Mouse (Mus musculus): Measurements from ENCODE around the gene Rps3. TPM values are rescaled to one million over a fixed set of nuclear protein-coding genes. Genes with fewer than 3 reads are reported as not detected.

Gene Rps3
- polyA plus RNA-seq (2012; rRNA removed; ENCODE audit: low replicate concordance): 115 and 132 TPM in 2 replicates

DNA sequence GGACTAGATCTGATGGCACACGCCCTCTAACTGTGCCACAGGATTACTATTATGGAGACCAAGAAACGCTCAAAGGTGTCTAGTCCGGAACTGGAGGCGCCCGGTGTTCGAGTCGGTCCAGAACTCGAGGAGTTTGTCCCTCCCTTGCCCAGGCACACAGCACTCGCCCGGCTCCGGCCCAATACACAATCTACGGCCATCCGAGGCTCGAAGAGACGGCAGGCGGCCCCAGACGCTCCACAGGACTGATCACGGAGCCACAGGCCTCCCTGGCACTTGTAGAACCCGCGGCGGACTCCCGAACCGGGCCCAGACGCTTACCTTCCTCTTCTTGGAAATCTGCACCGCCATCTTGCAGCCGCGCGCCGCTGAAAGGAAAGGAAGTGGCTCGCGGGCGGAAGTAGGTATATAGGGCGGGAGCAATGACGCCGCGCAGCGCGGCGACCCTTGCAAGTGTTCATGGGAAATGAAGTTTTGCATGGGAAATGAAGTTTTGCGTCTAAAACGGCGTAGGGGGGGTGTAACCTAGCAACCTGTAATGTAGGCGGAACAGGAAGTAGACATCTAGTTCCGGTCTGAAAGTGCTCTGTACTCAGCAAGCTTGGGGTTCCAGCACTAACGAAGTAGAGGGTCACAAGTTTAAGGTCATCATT is at the start of gene Rps3:
TSS of gene Rps3 (minus strand) at position 468 of the 653 bp plus-strand sequence.

DNA sequence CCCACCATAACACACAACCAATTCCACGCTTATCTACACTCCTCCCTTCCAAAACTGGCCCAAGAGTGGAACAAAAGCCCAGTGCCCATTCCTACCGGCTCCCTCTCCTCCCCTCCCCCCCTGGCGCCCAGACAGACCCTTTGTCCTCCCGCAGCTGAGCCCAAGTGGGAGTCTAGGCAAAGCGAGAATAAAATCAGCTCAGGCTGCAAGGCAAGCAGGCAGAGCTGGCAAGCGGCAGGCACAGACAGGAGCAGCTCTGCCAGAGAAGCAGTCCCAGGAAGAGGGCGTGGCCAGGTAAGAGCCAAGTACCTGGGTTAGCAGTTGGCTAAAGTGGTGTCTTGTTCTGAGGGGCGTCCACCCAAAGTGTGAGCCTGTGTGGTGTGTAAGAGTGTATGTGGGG is 17.7 kb downstream of the Rps3 start, which contains the start of gene Klhl35:
TSS of gene Klhl35 (plus strand) at position 194 of the 400 bp plus-strand sequence.

Other genes with a start within 250 kb of the Rps3 start
- 286 and 1,152 TPM in 2 replicates for gene Mogat2, start 245.1 kb downstream of the Rps3 start, polyA plus RNA-seq (2012; rRNA removed; ENCODE audit: low replicate concordance)
- gene Map6, start 216.3 kb downstream of the Rps3 start, polyA plus RNA-seq (2012; rRNA removed; ENCODE audit: low replicate concordance): 1.0 and 1.2 TPM in 2 replicates
- 67.3 and 85.8 TPM in 2 replicates for gene Serpinh1, start 130.5 kb downstream of the Rps3 start, polyA plus RNA-seq (2012; rRNA removed; ENCODE audit: low replicate concordance)
- 24.6 and 31.9 TPM in 2 replicates for gene Gdpd5, start 102.3 kb downstream of the Rps3 start, polyA plus RNA-seq (2012; rRNA removed; ENCODE audit: low replicate concordance)
- gene Klhl35, start 17.7 kb downstream of the Rps3 start, polyA plus RNA-seq (2012; rRNA removed; ENCODE audit: low replicate concordance): 0.27 and 0.33 TPM in 2 replicates
- gene Arrb1, start 51.7 kb upstream of the Rps3 start, polyA plus RNA-seq (2012; rRNA removed; ENCODE audit: low replicate concordance): 36.4 and 40.8 TPM in 2 replicates
- 2.7 and 3.9 TPM in 2 replicates for gene Tpbgl, start 143.4 kb upstream of the Rps3 start, polyA plus RNA-seq (2012; rRNA removed; ENCODE audit: low replicate concordance)
- 25.2 and 37.7 TPM in 2 replicates for gene Slco2b1, start 227.6 kb upstream of the Rps3 start, polyA plus RNA-seq (2012; rRNA removed; ENCODE audit: low replicate concordance)
- not detected in 2 replicates for gene Olfr520, start 246.5 kb upstream of the Rps3 start, polyA plus RNA-seq (2012; rRNA removed; ENCODE audit: low replicate concordance)